Mouse (Mus musculus) urinary bladder, postnatal 10 days (tissue): Measurements from ENCODE around the gene Kif26b.

Source experiments
- DNase-seq: peaks from one replicate; pipeline ENCODE4 v3.0.0; 2022; ENCODE audit warnings: low spot score

Kif26b gene

DNA sequence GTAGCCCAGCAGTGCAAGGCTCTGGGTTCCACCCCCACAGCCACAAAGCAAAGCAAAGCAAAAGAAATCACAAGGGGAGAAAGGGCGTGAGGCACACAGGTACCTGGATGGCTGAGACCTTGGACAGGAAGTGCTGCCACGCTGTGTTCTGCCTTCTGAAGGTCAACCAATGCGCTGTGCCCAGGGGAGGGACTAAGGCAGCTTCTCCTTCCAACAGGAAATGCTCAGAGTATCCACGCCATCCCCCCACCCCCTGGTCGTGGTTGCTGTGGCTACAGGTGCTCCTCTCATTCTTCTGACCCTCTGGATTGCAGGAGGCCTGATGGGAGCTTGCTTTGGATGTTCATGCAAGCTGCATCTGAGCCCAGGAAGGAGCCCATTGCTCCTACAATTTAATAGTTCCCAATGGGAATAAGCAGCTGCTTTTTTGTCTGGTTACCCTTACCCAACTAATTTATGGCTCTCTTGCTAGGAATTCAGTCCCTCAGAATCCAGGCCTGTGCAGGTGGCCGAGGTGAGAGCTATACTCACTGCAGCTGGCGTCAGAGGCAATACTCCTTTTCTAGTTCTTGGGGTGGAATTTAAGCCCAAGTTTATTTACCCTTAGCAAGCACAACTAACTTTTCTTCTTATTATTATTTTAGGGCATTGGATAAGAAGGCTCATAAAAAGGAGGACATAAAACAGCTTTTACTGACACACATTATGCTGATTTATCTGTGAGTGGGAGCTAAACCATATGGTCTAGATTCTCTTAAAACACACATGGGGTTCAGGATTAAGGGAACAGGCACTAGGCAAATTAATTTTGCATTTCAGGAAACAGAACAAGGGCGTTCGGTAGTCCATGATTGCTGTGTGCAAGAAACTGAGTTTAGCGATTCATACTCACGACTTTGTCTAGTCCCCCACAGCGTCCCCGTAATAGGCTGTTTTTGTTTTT is 61.6 kb downstream of the Kif26b start:
- no peak for DNase-seq

DNA sequence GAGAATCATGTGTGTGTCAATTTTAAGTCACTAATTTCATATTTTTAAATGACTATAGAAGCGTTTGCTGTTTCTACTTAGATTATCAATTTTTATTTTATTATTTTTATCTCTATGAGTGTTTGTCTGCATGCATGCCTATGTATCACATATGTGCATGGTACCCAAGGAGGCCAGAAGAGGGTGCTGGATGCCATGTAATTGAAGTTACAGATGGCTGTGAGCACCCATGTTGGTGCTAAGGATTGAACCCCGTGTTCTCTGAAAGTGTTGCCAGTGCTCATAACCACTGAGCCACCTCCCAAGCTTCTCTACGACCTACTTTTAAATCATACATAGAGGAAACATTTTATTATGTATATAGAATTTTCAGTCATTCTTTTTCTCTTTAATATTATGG is 68.2 kb downstream of the Kif26b start:
- no peak for DNase-seq

DNA sequence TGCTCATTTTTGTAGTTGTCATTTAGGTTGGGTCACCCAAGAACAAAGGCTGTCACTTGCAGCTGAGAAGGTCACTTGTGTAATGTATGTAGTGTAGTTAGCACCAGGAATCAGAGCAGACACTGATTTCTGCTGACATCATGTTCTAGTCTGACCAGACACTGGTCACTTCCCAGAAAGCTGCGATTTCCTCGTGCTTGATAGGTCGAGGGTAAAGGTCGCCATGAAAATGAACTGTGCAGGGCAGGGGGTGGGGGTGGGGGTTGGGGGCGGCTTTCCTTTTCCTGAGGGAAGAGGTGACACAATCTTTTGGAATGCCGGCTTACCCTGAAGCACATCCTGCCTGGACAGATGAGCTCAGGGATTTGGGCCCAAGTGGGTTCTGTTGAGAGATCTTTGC is 68.8 kb downstream of the Kif26b start:
- DNase-seq = no peak

DNA sequence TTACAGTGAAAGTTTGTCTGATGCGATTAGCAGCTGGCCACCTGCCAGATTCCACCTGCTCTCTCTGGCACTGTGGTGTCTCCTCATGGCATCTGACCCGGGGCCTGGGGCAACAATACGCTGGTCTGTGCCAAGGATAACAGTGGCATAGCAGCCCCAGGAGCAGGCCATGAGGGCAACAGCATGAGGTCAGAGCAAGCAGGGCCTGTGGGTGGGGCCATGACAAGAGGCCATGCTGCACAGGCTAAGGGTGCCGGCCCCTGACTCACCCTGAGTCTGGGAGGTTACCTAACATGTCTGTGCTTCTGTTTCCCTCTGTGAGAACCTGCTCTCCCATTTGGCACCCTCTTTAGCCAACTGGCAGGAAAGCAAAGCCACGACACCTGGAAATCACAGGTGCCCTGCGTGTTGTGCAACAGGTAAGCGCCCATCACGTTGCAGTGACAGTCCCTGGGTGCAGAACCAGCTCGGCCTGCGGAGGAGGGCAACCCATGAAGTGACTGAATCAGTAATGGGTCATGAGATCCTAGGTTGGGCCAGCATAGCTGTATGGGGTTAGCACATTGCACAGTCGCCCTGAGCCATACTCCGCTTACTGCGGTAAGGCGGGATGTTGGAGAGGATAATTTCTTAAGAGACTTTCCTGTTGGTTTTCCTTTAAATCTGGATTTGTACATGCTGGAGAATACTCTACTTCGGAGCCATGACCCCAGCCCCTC is 72.1 kb downstream of the Kif26b start:
- DNase-seq = no peak

DNA sequence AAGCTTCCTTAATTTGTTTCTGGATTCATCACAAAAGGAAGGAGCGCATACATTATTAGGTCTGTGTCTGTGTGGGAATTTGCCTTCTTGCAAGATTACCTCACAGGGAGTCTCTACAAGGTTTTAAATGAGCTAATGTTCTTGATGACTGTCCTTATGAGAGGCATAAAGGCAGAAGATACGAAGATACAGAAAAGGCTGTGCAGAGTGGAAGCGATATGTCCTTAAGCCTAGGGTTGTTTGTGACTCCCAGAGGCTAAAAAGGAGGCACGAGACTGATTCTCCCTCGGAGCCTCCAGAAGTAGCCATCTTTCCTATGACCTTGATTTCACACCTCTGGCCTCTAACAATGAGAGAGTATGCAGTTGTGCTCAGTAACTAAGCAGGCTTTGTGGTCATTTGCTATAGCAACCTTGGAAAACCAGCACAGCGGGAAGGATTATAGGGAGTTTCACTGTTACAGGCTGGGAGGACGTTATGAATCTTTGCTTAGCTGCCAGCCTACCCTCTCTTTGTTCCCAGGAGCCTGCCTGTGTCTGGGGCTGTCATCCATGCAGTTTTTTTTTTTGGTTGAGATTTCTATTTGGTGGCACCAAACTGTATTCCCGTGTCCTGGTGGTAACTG is 80.3 kb downstream of the Kif26b start:
- no peak for DNase-seq

GRCm38 (mm10) chr1:178611512-178611911 is 82.6 kb downstream of the Kif26b start:
- no peak for DNase-seq

DNA sequence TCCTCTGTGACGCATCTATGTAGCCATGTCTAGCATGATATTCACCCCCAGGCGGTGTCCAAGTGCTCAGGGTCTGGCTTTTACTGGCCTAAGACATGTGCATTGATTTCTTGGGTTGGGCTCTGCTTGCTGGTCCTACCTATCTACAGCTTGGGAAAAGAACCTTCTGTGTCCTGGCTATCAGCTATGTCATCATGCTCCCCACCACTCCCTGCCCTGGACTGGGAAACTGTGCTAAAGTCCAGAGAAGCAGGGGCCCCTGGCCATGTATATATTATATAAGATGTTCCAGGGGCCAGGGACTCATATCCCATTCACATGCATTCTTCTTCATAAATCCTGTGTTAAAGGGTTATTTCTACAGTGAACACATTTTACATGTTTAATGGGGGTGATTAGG is 92.4 kb downstream of the Kif26b start:
- DNase-seq = no peak

GRCm38 (mm10) chr1:178623889-178624288 is 95.0 kb downstream of the Kif26b start:
- no peak for DNase-seq

GRCm38 (mm10) chr1:178626961-178627381 is 98.0 kb downstream of the Kif26b start:
- DNase-seq = no peak

GRCm38 (mm10) chr1:178630042-178630441 is 101.1 kb downstream of the Kif26b start:
- DNase-seq = no peak

- DNase-seq = no peak
Observed at GRCm38 (mm10) chr1:178631863-178632262, 102.9 kb downstream of the Kif26b start.

- DNase-seq = no peak
Observed at GRCm38 (mm10) chr1:178634359-178635085, 105.6 kb downstream of the Kif26b start.

GRCm38 (mm10) chr1:178635470-178635869 is 106.5 kb downstream of the Kif26b start:
- DNase-seq = no peak

DNA sequence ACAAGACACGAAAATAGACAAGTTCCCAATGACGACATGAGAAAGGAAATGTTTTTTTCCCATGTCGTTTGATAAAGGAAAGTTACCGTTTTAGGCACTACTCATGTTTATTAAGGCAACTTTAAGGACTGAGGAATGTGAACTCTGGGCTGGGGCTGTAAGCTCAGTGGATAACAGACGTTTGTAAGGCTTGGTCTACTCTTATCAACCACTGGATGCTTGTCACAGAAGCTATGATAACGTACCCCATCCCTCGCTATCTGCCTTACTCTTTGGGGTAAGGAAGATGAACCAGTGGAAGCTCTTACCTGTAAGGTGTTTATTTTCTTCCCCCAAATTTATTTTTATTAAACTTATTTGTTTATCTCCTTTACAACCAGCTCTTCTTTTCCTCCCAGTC is 108.4 kb downstream of the Kif26b start:
- DNase-seq = no peak

GRCm38 (mm10) chr1:178639951-178640350 is 111.0 kb downstream of the Kif26b start:
- no peak for DNase-seq

GRCm38 (mm10) chr1:178640719-178641455 is 112.0 kb downstream of the Kif26b start:
- DNase-seq = no peak

GRCm38 (mm10) chr1:178641788-178642187 is 112.9 kb downstream of the Kif26b start:
- no peak for DNase-seq

- no peak for DNase-seq
Observed at GRCm38 (mm10) chr1:178644954-178645353, 116.0 kb downstream of the Kif26b start.

DNA sequence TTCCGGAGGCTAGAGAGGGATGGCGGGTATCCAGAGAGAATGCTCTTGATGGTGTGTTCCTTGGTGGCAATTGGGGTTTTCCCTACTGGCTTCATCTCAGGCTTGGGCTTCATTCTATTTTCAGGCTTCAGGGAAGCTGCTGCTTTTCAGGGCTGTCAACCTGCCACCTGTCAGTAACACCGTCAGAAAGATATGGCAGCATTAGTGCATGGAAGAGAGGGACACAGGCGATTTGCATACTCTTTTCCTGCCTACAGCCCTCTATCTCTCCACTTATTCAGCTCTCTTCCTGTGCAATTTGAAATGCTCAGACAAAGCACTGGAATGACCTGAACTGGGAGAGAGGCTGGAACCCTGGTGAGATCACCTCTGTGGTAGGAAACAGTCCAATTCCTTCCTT is 117.7 kb downstream of the Kif26b start:
- DNase-seq = no peak

DNA sequence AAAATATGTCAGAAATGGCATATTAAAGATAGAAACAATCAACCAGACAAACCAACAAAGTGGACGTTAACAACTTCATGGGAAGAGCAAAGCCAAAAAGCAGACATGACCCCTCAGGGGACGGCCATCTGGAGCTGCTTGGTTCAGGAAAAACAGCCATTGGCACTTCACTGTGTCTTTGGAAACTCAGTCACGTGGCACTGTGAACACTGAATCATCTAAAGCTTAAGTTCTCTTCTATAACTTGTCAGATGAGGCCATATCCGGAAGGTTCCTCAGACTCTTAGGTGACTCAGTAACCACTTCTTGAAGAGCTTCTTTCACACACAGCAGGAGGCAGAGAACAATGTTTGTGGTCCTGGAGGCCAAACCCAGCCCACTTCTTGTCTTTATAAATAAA is 126.6 kb downstream of the Kif26b start:
- DNase-seq = no peak

DNA sequence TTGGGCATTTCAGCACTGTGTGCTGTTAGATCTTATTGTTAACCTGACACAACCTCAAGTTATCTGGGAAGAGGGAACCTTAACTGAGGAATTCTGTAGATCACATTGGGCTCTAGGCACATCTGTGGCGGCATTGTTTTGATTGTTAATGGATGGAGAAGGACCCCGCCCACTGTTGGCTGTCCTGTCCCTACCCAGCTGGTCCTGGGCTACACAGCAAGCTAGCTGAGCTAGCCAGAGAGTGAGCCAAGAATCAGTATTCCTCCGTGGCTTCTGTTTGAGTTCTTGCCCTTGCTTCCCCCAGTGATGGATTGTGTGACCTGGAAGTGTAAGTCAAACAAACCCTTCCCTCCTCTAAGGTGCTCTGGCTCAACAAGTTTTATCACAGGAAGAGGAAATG is 132.1 kb downstream of the Kif26b start:
- no peak for DNase-seq
